Mouse (Mus musculus) CH12.LX (cell line): ENCODE measurements around the gene Gm9999. TPM values are rescaled to one million over a fixed set of nuclear protein-coding genes. Genes with fewer than 3 reads are reported as not detected.

Experiments
- DNase-seq: peaks from one replicate; pipeline ENCODE4 v3.0.0-alpha.2; 2013; ENCODE audit errors: extremely low read depth
- H3K27ac ChIP-seq: 2 replicates; pipeline ENCODE4 v1.5.1; 2012; ENCODE audit warnings: low read depth, mild to moderate bottlenecking, control low read depth, moderate library complexity; ENCODE audit not compliant: insufficient read depth
- H3K27me3 ChIP-seq: replicated peaks from 2 replicates; pipeline ENCODE3; 2012; ENCODE audit warnings: inconsistent platforms
- H3K36me3 ChIP-seq, 2 experiments: replicated peaks in 1 of 2; 2 replicates each; pipeline versions ENCODE3 to v1.6.1; 2012; ENCODE audit warnings: inconsistent platforms in 1 of 2, low read length in 1 of 2, mild to moderate bottlenecking in 1 of 2, mixed read lengths in 1 of 2, moderate library complexity in 1 of 2; ENCODE audit not compliant: control insufficient read depth in 1 of 2, insufficient read depth in 1 of 2
- H3K4me1 ChIP-seq, 2 experiments: 2 replicates each; pipeline ENCODE4 v1.6.1; 2012; ENCODE audit warnings: inconsistent platforms in 1 of 2, moderate library complexity in 1 of 2; ENCODE audit not compliant: insufficient read depth in 2 of 2, control insufficient read depth in 1 of 2
- H3K4me2 ChIP-seq: 2 replicates; pipeline ENCODE4 v1.6.1; 2012; ENCODE audit warnings: low read depth, mild to moderate bottlenecking, control low read depth; ENCODE audit not compliant: poor library complexity, insufficient read depth, severe bottlenecking
- H3K4me3 ChIP-seq, 3 experiments: fragments of 150-350 bp in 1 of 3; sonication (generic) in 1 of 3; replicated peaks in 1 of 3; 2 replicates each; pipeline versions ENCODE3 to v1.5.1; 2011 to 2012; ENCODE audit warnings: low read depth in 2 of 3, low read length in 2 of 3, mild to moderate bottlenecking in 2 of 3, moderate library complexity in 2 of 3, control low read depth in 1 of 3, improper control_type of control experiment in 1 of 3, inconsistent platforms in 1 of 3, mixed read lengths in 1 of 3; ENCODE audit not compliant: poor library complexity in 1 of 3
- H3K79me2 ChIP-seq: replicated peaks from 2 replicates; pipeline ENCODE4 v1.6.1; 2012; ENCODE audit warnings: mild to moderate bottlenecking, moderate library complexity; ENCODE audit not compliant: control insufficient read depth, poor library complexity, insufficient read depth, severe bottlenecking; ENCODE audit errors: extremely low read depth
- H3K9ac ChIP-seq: 2 replicates; pipeline ENCODE4 v1.6.1; 2012; ENCODE audit warnings: low read depth, mild to moderate bottlenecking, control low read depth, moderate library complexity; ENCODE audit not compliant: insufficient read depth
- H3K9me3 ChIP-seq: replicated peaks from 2 replicates; pipeline ENCODE3; 2012; ENCODE audit warnings: low read length, inconsistent platforms, mixed read lengths
- BHLHE40 ChIP-seq: IDR thresholded peaks from 2 replicates; pipeline ENCODE4 v1.6.1; 2011; ENCODE audit warnings: mild to moderate bottlenecking, low read depth, low read length, improper control_type of control experiment
- CTCF ChIP-seq, 2 experiments: IDR thresholded peaks in 1 of 2; conservative IDR thresholded peaks in 1 of 2; 2 replicates each; pipeline ENCODE4 v1.5.1; 2011 to 2012; ENCODE audit warnings: low read depth in 2 of 2, low read length in 2 of 2, improper control_type of control experiment in 1 of 2, inconsistent platforms in 1 of 2, mild to moderate bottlenecking in 1 of 2, moderate library complexity in 1 of 2
- E2F4 ChIP-seq: IDR thresholded peaks from 2 replicates; pipeline ENCODE4 v1.6.1; 2011; ENCODE audit warnings: low read depth, low read length, improper control_type of control experiment; ENCODE audit not compliant: insufficient replicate concordance
- ELF1 ChIP-seq: IDR thresholded peaks from 2 replicates; pipeline ENCODE4 v1.6.1; 2014; ENCODE audit warnings: low read depth, mild to moderate bottlenecking, inconsistent platforms, low read length, improper control_type of control experiment
- HCFC1 ChIP-seq: IDR thresholded peaks from 2 replicates; pipeline ENCODE4 v1.6.1; 2012; ENCODE audit warnings: low read depth, mild to moderate bottlenecking, inconsistent platforms, low read length, improper control_type of control experiment
- JUN ChIP-seq: IDR thresholded peaks from 2 replicates; pipeline ENCODE4 v1.6.1; 2011; ENCODE audit warnings: low read depth, mild to moderate bottlenecking, low read length, improper control_type of control experiment, moderate library complexity; ENCODE audit not compliant: insufficient read depth
- MAX ChIP-seq: IDR thresholded peaks from 2 replicates; pipeline ENCODE4 v1.6.1; 2011; ENCODE audit warnings: low read length, improper control_type of control experiment
- MAZ ChIP-seq: IDR thresholded peaks from 2 replicates; pipeline ENCODE4 v1.6.1; 2012; ENCODE audit warnings: low read depth, mild to moderate bottlenecking, inconsistent platforms, low read length, improper control_type of control experiment, moderate library complexity
- MXI1 ChIP-seq: IDR thresholded peaks from 2 replicates; pipeline ENCODE4 v1.6.1; 2011; ENCODE audit warnings: mild to moderate bottlenecking, low read depth, low read length, improper control_type of control experiment
- POLR2A ChIP-seq: IDR thresholded peaks from 2 replicates; pipeline ENCODE4 v1.6.1; 2011; ENCODE audit warnings: low read depth, mild to moderate bottlenecking, improper control_type of control experiment, low read length
- POLR2AphosphoS2 ChIP-seq: IDR thresholded peaks from 2 replicates; pipeline ENCODE4 v1.6.1; 2011; ENCODE audit warnings: low read depth, low read length, improper control_type of control experiment
- RAD21 ChIP-seq: IDR thresholded peaks from 2 replicates; pipeline ENCODE4 v1.6.1; 2011; ENCODE audit warnings: low read depth, mild to moderate bottlenecking, low read length, improper control_type of control experiment, moderate library complexity
- SIN3A ChIP-seq: IDR thresholded peaks from 2 replicates; pipeline ENCODE4 v1.6.1; 2012; ENCODE audit warnings: low read length, improper control_type of control experiment, inconsistent platforms
- SMC3 ChIP-seq: IDR thresholded peaks from 2 replicates; pipeline ENCODE4 v1.6.1; 2011; ENCODE audit warnings: low read depth, low read length, improper control_type of control experiment
- TCF12 ChIP-seq: IDR thresholded peaks from 2 replicates; pipeline ENCODE4 v1.6.1; 2014; ENCODE audit warnings: low read depth, mild to moderate bottlenecking, inconsistent platforms, low read length, improper control_type of control experiment
- ZC3H11A ChIP-seq: IDR thresholded peaks from 2 replicates; pipeline ENCODE4 v1.6.1; 2012; ENCODE audit warnings: low read depth, mild to moderate bottlenecking, inconsistent platforms, low read length, improper control_type of control experiment
- ZNF384 ChIP-seq: IDR thresholded peaks from 2 replicates; pipeline ENCODE4 v1.6.1; 2012; ENCODE audit warnings: low read depth, low read length, improper control_type of control experiment, inconsistent platforms
- dilution Hi-C: fragments of 300-500 bp; cut with MboI; formaldehyde crosslinking; loops from 2 replicates; pipeline ENCODE4 v1.14.3; 2020; ENCODE audit warnings: low sequenced_read_pairs; ENCODE audit not compliant: extremely low pct_unique_long_range_greater_than_20kb, extremely low pct_ligation_motif_present
- in situ Hi-C: fragments of 300-500 bp; cut with MboI; formaldehyde crosslinking; loops from 3 replicates; pipeline ENCODE4 v1.14.3; 2019; ENCODE audit warnings: low sequenced_read_pairs, low pct_ligation_motif_present, low pct_unique_long_range_greater_than_20kb, mixed read lengths
- polyA plus RNA-seq: library from polyadenylated mRNA; unstranded; fragments of >175 nt; gene quantifications from 2 replicates; pipeline ENCODE4 v1.2.1, GENCODE M21; 2012; ENCODE audit warnings: low read depth; ENCODE audit not compliant: insufficient read length
- total RNA-seq, 2 experiments: library from RNA; depleted of rRNA; stranded (reverse); fragments of 300-350 nt in 1 of 2; fragments of >200 nt in 1 of 2; gene quantifications; 2 replicates each; pipeline ENCODE4 v1.2.3; 2012 to 2014

Gene Gm9999
- total and polyA plus RNA-seq, 3 experiments: not detected

- TF ChIP-seq RAD21: peak; percentile 40
- peak; percentile 51 for TF ChIP-seq SMC3
- peak in 1 of 2 experiments; percentile 57; a peak in 2 of 4 replicates for TF ChIP-seq CTCF (conservative IDR thresholded peaks at IDR 0.05 in 1 of 2, IDR thresholded peaks at IDR 0.05 in 1 of 2; ENCODE audit: low read depth in 2 of 2, low read length in 2 of 2)
- no peak for TF ChIP-seq MAX
- no peak for TF ChIP-seq HCFC1
- no peak for TF ChIP-seq POLR2AphosphoS2
- TF ChIP-seq MXI1: no peak
- TF ChIP-seq MAZ: no peak
- TF ChIP-seq E2F4: no peak
- TF ChIP-seq ZNF384: no peak
- Histone ChIP-seq H3K9ac (no peak overlapping the region), H3K9me3 (no peaks in the 10 kb centered on the region), H3K79me2 (no peaks in the 10 kb centered on the region), H3K27ac (no peak overlapping the region), H3K27me3 (no peaks in the 10 kb centered on the region), H3K4me3 (no peak overlapping the region), H3K4me2 (no peak overlapping the region), H3K4me1 (peaks cover 3 to 17% of the 10 kb centered on the region in 2 experiments; a peak in 2 of 4 replicates), H3K36me3 (peaks cover 30 to 67% of the 10 kb centered on the region in 2 experiments)
- in situ Hi-C loops: no loop called here
- DNase-seq: no peak
- dilution Hi-C loops: no loop called here
These were observed 47.5 kb upstream of the Gm9999 start for GRCm38 (mm10) chr7:46935847-46936246.

GRCm38 (mm10) chr7:46957831-46958691 lies 25.3 kb upstream of the Gm9999 start, which contains the start of gene Uevld:
Gene Uevld, minus strand, starts transcription at chr7:46958527.
- Histone ChIP-seq H3K9me3 (no peaks in the 10 kb centered on the region), H3K4me2 (peak within 1 kb of the TSS; percentile 100), H3K4me3 (peak within 1 kb of the TSS; percentile 75 to 94 (median 92)), H3K79me2 (no peaks in the 10 kb centered on the region), H3K27ac (peak within 1 kb of the TSS; percentile 18; the same call in 1 of the 2 replicates), H3K9ac (peak within 1 kb of the TSS; percentile 85), H3K36me3 (peaks cover 11 to 30% of the 10 kb centered on the region in 2 experiments), H3K4me1 (peaks cover 3 to 10% of the 10 kb centered on the region in 2 experiments; a peak in 3 of 4 replicates), H3K27me3 (peaks cover 12% of the 10 kb centered on the region)
- no peak for TF ChIP-seq JUN
- peak; percentile 59 for TF ChIP-seq POLR2A
- TF ChIP-seq BHLHE40: 0 out of 2 replicates have a peak, but pooled peaks have one; percentile 2
- no peak for TF ChIP-seq POLR2AphosphoS2
- peak; percentile 82 for TF ChIP-seq MXI1
- TF ChIP-seq TCF12: peak; percentile 39; the same call in 1 of the 2 replicates
- TF ChIP-seq MAX: peak; percentile 71
- peak; percentile 70 for TF ChIP-seq HCFC1
- TF ChIP-seq ELF1: peak; percentile 61
- peak; percentile 95 for TF ChIP-seq SIN3A
- no peak for TF ChIP-seq RAD21
- TF ChIP-seq ZC3H11A: no peak
- dilution Hi-C loops (no loop called here), in situ Hi-C loops (no loop called here)
- DNase-seq: peak; percentile 92
